Mouse (Mus musculus): Measurements from ENCODE around the gene Slc39a11. TPM values are rescaled to one million over a fixed set of nuclear protein-coding genes. Genes with fewer than 3 reads are reported as not detected.
"Not testable (repeated sequence)": the region's sequence is repeated elsewhere in the genome, so short reads cannot be mapped to it uniquely, and the experiment has no call there.

Gene Slc39a11
- polyA plus RNA-seq, 1 experiment from 2014 or later: 11.9 TPM

DNA sequence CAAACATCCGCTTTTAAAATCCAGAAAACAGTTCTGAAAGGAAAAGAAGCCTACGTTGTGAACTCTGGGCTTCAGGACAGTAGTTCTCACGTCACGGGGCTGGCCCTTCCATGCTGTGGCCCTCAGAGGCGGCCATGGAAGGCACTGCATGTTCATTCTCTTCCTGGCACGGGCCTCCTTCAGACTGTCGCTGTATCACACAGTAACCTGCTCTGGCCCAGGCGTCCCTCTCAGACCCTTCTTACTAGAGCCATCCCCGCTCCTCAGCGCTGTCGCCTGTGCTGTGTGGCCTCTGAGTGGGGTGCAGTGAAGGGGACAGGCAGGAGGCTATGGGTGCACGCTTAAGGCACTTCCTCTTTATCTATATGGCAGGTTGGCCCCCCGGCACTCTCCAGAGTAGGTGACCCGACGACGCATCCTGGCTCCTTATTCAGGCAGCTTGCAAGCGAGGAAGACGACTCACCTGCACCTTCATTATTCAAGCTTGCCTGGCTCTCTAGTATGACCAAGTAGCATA lies 12.0 kb upstream of the Slc39a11 start:
- Histone ChIP-seq H3K27me3 (ENCODE audit: control insufficient read depth, insufficient read depth, low read length) (no peaks in the 10 kb centered on the region), H3K36me3 (ENCODE audit: control insufficient read depth, insufficient read depth) (peaks cover 41% of the 10 kb centered on the region), H3K9ac (ENCODE audit: low read length) (no peak overlapping the region), H3K27ac (ENCODE audit: low read length) (no peak overlapping the region), H3K4me1 (ENCODE audit: control insufficient read depth, insufficient read depth, low read length) (peaks cover 7% of the 10 kb centered on the region), H3K9me3 (replicated peaks; ENCODE audit: control insufficient read depth, low read length) (no peaks in the 10 kb centered on the region), H3K4me3 (ENCODE audit: low read length) (no peak overlapping the region), H3K4me2 (ENCODE audit: low read depth, low read length) (no peak overlapping the region)
- no peak for ATAC-seq (replicated peaks; ENCODE audit: extremely low read depth, insufficient read depth, low FRiP score)
- WGBS: 86% methylated on average over 18 of the region's 18 CpGs

DNA sequence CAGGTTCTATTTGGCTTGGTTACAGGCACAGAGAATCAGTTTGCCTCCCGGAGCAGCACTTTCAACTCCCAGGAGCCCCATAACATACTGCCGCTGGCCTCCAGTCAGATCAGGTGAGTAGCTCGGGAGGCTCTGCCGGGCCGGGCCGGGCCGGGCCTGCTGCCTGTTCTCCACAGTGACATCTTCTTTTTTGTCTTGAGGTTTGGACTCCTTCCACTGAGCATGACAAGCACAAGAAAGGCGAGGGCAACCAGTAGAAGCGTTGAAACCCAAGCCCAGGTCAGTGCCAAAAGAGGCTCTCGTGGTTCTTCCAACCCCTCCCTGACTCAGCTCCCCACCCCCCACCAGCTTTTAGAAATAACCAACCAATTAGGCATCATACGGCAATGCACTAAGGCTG lies 11.1 kb upstream of the Slc39a11 start:
- Histone ChIP-seq H3K9ac (ENCODE audit: low read length) (no peak overlapping the region), H3K27me3 (ENCODE audit: control insufficient read depth, insufficient read depth, low read length) (no peaks in the 10 kb centered on the region), H3K27ac (ENCODE audit: low read length) (no peak overlapping the region), H3K4me1 (ENCODE audit: control insufficient read depth, insufficient read depth, low read length) (no peaks in the 10 kb centered on the region), H3K4me2 (ENCODE audit: low read depth, low read length) (no peak overlapping the region), H3K4me3 (ENCODE audit: low read length) (no peak overlapping the region), H3K36me3 (ENCODE audit: control insufficient read depth, insufficient read depth) (peaks cover 50% of the 10 kb centered on the region), H3K9me3 (replicated peaks; ENCODE audit: control insufficient read depth, low read length) (no peaks in the 10 kb centered on the region)
- 92% methylated on average over 11 of the region's 11 CpGs for WGBS
- ATAC-seq (replicated peaks; ENCODE audit: extremely low read depth, insufficient read depth, low FRiP score): no peak

DNA sequence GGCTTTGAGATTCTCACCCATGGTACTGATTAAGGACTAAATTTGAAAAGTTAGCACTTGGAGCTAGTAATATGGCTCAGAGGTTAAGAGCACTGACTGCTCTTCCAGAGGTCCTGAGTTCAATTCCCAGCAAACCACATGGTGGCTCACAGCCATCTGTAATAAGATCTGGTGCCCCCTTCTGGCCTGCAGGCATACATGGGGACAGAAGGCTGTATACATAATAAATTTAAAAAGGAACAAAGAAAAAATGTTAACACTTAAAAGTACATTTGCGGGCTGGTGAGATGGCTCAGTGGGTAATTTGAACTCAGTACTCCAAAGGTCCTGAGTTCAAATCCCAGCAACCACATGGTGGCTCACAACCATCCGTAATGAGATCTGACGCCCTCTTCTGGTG lies 10.3 kb upstream of the Slc39a11 start:
- not testable (repeated sequence) for H3K4me1 ChIP-seq (ENCODE audit: control insufficient read depth, insufficient read depth, low read length); ATAC-seq (replicated peaks; ENCODE audit: extremely low read depth, insufficient read depth, low FRiP score); H3K4me3 ChIP-seq (ENCODE audit: low read length); H3K9ac ChIP-seq (ENCODE audit: low read length); H3K4me2 ChIP-seq (ENCODE audit: low read depth, low read length); H3K27ac ChIP-seq (ENCODE audit: low read length); H3K27me3 ChIP-seq (ENCODE audit: control insufficient read depth, insufficient read depth, low read length); H3K9me3 ChIP-seq (replicated peaks; ENCODE audit: control insufficient read depth, low read length)
- H3K36me3 ChIP-seq (ENCODE audit: control insufficient read depth, insufficient read depth): peaks cover 57% of the 10 kb centered on the region
- WGBS: 91% methylated on average over 3 of the region's 3 CpGs

DNA sequence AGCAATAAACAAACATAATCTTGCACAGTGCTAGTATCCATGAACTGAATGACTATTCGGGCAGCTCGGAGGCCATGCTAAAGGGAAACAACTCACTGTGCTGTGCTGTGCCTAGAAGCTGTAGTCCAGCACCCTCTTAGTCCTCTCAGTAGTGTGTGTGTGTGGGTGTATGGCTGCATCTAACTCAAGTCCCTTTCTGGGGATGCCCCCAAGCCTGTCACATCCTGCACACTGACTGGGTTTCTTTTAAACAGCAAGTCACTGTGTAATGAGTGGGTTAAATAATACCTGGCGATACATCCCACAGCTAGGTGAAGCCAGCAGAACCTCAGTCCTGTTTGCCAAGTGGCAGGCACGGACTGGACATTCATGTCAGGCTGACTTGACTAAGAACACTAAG lies 8.9 kb upstream of the Slc39a11 start:
- H3K27ac ChIP-seq (ENCODE audit: low read length): no peak overlapping the region

DNA sequence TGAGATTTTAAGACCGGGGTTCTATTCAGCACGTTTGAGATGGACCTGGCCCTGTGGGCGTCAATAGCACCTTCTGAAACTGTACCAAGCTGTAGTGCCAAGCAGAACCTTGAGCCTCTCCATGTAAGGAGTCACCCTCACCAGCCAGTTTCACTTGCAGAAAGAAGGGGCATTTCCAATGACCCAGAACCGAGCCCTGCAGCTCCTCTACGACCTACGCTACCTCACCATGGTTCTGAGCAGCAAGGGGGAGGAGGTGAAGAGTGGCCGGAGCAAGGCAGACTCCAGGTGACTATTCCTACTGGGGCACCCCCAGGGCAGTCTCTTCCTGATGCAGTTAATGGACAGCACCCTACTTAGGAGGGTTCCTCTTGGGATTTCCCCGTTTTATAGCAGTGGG lies 8.4 kb upstream of the Slc39a11 start:
- Histone ChIP-seq H3K9ac (ENCODE audit: low read length) (no peak overlapping the region), H3K27me3 (ENCODE audit: control insufficient read depth, insufficient read depth, low read length) (no peaks in the 10 kb centered on the region), H3K4me3 (ENCODE audit: low read length) (no peak overlapping the region), H3K27ac (ENCODE audit: low read length) (no peak overlapping the region), H3K4me2 (ENCODE audit: low read depth, low read length) (no peak overlapping the region), H3K4me1 (ENCODE audit: control insufficient read depth, insufficient read depth, low read length) (no peaks in the 10 kb centered on the region), H3K36me3 (ENCODE audit: control insufficient read depth, insufficient read depth) (peaks cover 69% of the 10 kb centered on the region), H3K9me3 (replicated peaks; ENCODE audit: control insufficient read depth, low read length) (no peaks in the 10 kb centered on the region)
- 86% methylated on average over 8 of the region's 8 CpGs for WGBS
- no peak for ATAC-seq (replicated peaks; ENCODE audit: extremely low read depth, insufficient read depth, low FRiP score)

More for the DNA sequence above, 8.9 kb upstream of the Slc39a11 start:
- H3K36me3 ChIP-seq (ENCODE audit: control insufficient read depth, insufficient read depth): peaks cover 69% of the 10 kb centered on the region
- no peaks in the 10 kb centered on the region for H3K9me3 ChIP-seq (replicated peaks; ENCODE audit: control insufficient read depth, low read length)
- H3K4me1 ChIP-seq (ENCODE audit: control insufficient read depth, insufficient read depth, low read length): no peaks in the 10 kb centered on the region
- no peaks in the 10 kb centered on the region for H3K27me3 ChIP-seq (ENCODE audit: control insufficient read depth, insufficient read depth, low read length)
- H3K9ac ChIP-seq (ENCODE audit: low read length): no peak overlapping the region
- 84% methylated on average over 4 of the region's 4 CpGs for WGBS
- ATAC-seq (replicated peaks; ENCODE audit: extremely low read depth, insufficient read depth, low FRiP score): no peak
- no peak overlapping the region for H3K4me2 ChIP-seq (ENCODE audit: low read depth, low read length)
- H3K4me3 ChIP-seq (ENCODE audit: low read length): no peak overlapping the region

DNA sequence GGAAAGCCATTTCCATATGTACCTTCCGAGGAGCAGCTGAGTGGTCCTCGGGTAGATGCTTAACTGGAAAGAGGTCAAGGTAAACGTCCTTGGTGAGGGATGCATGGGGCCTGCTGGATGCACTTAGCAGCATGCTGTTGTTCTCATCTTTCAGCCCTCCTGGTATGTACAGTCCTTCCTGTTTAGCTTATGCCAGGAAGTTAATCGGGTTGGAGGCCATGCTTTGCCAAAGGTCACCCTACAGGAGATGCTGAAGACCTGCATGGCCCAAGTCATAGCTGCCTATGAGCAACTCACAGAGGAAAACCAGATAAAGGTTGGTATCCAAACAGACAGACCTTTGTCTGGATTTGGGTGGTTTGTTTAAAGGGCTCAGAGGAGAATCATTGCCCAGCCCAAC lies 7.3 kb upstream of the Slc39a11 start:
- ATAC-seq (replicated peaks; ENCODE audit: extremely low read depth, insufficient read depth, low FRiP score): no peak
- no peak overlapping the region for H3K4me2 ChIP-seq (ENCODE audit: low read depth, low read length)
- WGBS: 74% methylated on average over 4 of the region's 4 CpGs

DNA sequence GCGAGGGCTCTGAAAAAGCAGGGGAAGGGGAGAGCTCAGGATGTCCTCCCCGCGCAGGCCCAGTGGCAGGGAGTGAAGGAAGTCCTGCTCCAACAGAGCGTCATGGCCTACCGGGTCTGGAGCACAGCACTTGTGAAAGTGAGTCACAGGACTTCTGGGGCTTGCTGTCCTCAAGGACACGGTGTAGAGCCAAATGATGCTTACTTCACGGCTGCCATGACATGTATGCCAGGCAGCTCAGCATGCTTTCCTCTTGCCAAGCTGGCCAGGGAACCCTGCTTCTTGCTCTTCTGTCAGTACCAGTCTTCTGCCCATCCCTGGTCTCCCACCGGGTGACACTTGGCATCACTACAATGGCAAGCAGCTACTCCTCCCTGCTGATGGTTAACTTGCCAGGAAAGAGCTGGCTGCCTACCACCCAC lies 6.6 kb upstream of the Slc39a11 start:
- no peak overlapping the region for H3K4me2 ChIP-seq (ENCODE audit: low read depth, low read length)
- no peak overlapping the region for H3K9ac ChIP-seq (ENCODE audit: low read length)
- no peak overlapping the region for H3K27ac ChIP-seq (ENCODE audit: low read length)
- no peak for ATAC-seq (replicated peaks; ENCODE audit: extremely low read depth, insufficient read depth, low FRiP score)
- no peaks in the 10 kb centered on the region for H3K27me3 ChIP-seq (ENCODE audit: control insufficient read depth, insufficient read depth, low read length)
- no peaks in the 10 kb centered on the region for H3K4me1 ChIP-seq (ENCODE audit: control insufficient read depth, insufficient read depth, low read length)
- peaks cover 75% of the 10 kb centered on the region for H3K36me3 ChIP-seq (ENCODE audit: control insufficient read depth, insufficient read depth)
- WGBS: 85% methylated on average over 8 of the region's 8 CpGs
- no peaks in the 10 kb centered on the region for H3K9me3 ChIP-seq (replicated peaks; ENCODE audit: control insufficient read depth, low read length)
- H3K4me3 ChIP-seq (ENCODE audit: low read length): no peak overlapping the region

More for the DNA sequence above, 7.3 kb upstream of the Slc39a11 start:
- peaks cover 78% of the 10 kb centered on the region for H3K36me3 ChIP-seq (ENCODE audit: control insufficient read depth, insufficient read depth)
- H3K4me3 ChIP-seq (ENCODE audit: low read length): no peak overlapping the region
- H3K4me1 ChIP-seq (ENCODE audit: control insufficient read depth, insufficient read depth, low read length): no peaks in the 10 kb centered on the region
- no peaks in the 10 kb centered on the region for H3K27me3 ChIP-seq (ENCODE audit: control insufficient read depth, insufficient read depth, low read length)
- H3K27ac ChIP-seq (ENCODE audit: low read length): no peak overlapping the region
- H3K9ac ChIP-seq (ENCODE audit: low read length): no peak overlapping the region
- no peaks in the 10 kb centered on the region for H3K9me3 ChIP-seq (replicated peaks; ENCODE audit: control insufficient read depth, low read length)

DNA sequence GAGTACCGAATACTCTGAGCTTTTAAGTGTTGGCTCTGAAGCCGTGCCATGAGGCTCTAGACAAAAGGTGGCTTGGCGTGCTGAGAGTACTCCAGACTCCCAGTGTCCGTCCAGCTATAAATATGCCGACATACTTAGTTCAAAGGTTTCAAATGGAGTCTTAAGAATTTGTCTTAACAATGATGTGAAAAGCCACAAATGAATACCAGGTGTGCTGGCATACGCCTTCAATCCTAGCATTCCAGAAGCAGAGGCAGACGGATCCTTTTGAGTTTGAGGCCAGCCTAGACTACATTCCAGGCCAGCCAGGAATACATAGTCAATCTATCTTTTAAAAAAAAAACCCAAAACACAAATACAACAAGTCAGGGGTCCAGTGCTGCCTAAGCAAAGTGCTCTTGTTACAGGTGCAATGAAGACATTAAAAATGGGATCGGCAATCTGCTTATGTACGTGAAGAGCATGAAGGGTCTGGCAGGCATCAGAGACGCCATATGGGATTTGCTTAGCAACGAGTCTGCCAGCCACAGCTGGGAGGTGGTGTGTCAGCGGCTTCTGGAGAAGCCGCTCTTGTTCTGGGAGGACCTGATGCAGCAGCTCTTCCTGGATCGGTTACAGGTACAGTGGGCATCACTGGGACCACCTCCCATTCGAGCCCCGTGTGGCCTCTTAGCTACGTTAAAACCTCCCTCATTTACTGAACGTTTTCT lies 4.8 kb upstream of the Slc39a11 start:
- ATAC-seq (replicated peaks; ENCODE audit: extremely low read depth, insufficient read depth, low FRiP score): no peak
- Histone ChIP-seq H3K4me2 (ENCODE audit: low read depth, low read length) (no peak overlapping the region), H3K36me3 (ENCODE audit: control insufficient read depth, insufficient read depth) (peaks cover 65% of the 10 kb centered on the region)

DNA sequence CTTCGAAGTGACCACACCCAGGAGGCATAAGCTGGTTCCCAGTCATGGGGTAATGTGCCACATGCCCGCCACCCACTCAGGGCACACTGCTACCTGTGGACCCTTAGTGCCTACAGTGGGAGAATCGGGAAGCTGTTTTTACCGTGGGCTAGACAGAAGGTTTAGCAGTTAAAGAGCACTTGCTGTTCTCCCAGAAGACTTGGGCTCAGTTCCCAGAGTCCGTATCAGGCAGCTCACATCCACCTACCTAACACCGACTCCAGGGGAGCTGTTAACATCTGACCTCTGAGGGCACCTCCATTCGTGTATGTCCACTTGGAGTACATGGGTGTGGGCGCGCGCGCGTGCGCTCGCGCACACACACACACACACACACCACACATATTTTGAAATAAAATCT lies 4.2 kb upstream of the Slc39a11 start:
- H3K27me3 ChIP-seq (ENCODE audit: control insufficient read depth, insufficient read depth, low read length): no peaks in the 10 kb centered on the region
- no peak overlapping the region for H3K27ac ChIP-seq (ENCODE audit: low read length)
- no peak overlapping the region for H3K9ac ChIP-seq (ENCODE audit: low read length)
- no peak overlapping the region for H3K4me2 ChIP-seq (ENCODE audit: low read depth, low read length)
- peaks cover 5% of the 10 kb centered on the region; the same call in 1 of the 2 replicates for H3K4me1 ChIP-seq (ENCODE audit: control insufficient read depth, insufficient read depth, low read length)
- no peak for ATAC-seq (replicated peaks; ENCODE audit: extremely low read depth, insufficient read depth, low FRiP score)
- no peaks in the 10 kb centered on the region for H3K9me3 ChIP-seq (replicated peaks; ENCODE audit: control insufficient read depth, low read length)
- 92% methylated on average over 15 of the region's 15 CpGs for WGBS
- H3K36me3 ChIP-seq (ENCODE audit: control insufficient read depth, insufficient read depth): peaks cover 62% of the 10 kb centered on the region
- H3K4me3 ChIP-seq (ENCODE audit: low read length): no peak overlapping the region

More for the DNA sequence above, 4.8 kb upstream of the Slc39a11 start:
- Histone ChIP-seq H3K27ac (ENCODE audit: low read length) (no peak overlapping the region), H3K27me3 (ENCODE audit: control insufficient read depth, insufficient read depth, low read length) (no peaks in the 10 kb centered on the region), H3K4me1 (ENCODE audit: control insufficient read depth, insufficient read depth, low read length) (peaks cover 5% of the 10 kb centered on the region; the same call in 1 of the 2 replicates), H3K4me3 (ENCODE audit: low read length) (no peak overlapping the region), H3K9me3 (replicated peaks; ENCODE audit: control insufficient read depth, low read length) (no peaks in the 10 kb centered on the region), H3K9ac (ENCODE audit: low read length) (no peak overlapping the region)
- WGBS: 79% methylated on average over 18 of the region's 18 CpGs

Data from heart, embryonic 16.5 days (tissue).